Mouse (Mus musculus) forebrain, embryonic 16.5 days (tissue): ENCODE measurements at regions not wholly inside any gene's neighbourhood (a gene's known extent, or its start where the extent isn't known, plus 50 kb on each side); places are given as distances from the start of the nearest gene placed in this dataset.
A peak's percentile ranks its signal among the peaks of the same experiment; 100 is the strongest.
"Not testable (repeated sequence)": the region's sequence is repeated elsewhere in the genome, so short reads cannot be mapped to it uniquely, and the experiment has no call there.

Experiments
- ATAC-seq: fragments of 200-750 bp; cut with Nextera tagmentation; 2 replicates; pipeline ENCODE4 v1.8.0; 2017; ENCODE audit warnings: mild to moderate bottlenecking, moderate library complexity
- H3K27ac ChIP-seq: fragments of 300-500 bp; sonication (generic); 2 replicates; pipeline ENCODE4 v1.5.1; 2014; ENCODE audit warnings: low read length, control low read depth
- H3K27me3 ChIP-seq: fragments of 300-500 bp; sonication (generic); replicated peaks from 2 replicates; pipeline ENCODE4 v1.6.1; 2014; ENCODE audit warnings: low read length; ENCODE audit not compliant: control insufficient read depth, insufficient read depth
- H3K36me3 ChIP-seq: fragments of 300-500 bp; sonication (generic); 2 replicates; pipeline ENCODE4 v1.6.1; 2014; ENCODE audit not compliant: control insufficient read depth, insufficient read depth
- H3K4me1 ChIP-seq: fragments of 300-500 bp; sonication (generic); replicated peaks from 2 replicates; pipeline ENCODE4 v1.6.1; 2014; ENCODE audit warnings: low read length; ENCODE audit not compliant: control insufficient read depth, insufficient read depth
- H3K4me2 ChIP-seq: fragments of 300-500 bp; sonication (generic); 2 replicates; pipeline ENCODE4 v1.6.1; 2014; ENCODE audit warnings: mild to moderate bottlenecking, low read length, control low read depth
- H3K4me3 ChIP-seq: fragments of 300-500 bp; sonication (generic); replicated peaks from 2 replicates; pipeline ENCODE4 v1.5.1; 2014; ENCODE audit warnings: mild to moderate bottlenecking, low read length, control low read depth
- H3K9ac ChIP-seq: fragments of 300-500 bp; sonication (generic); replicated peaks from 2 replicates; pipeline ENCODE4 v1.6.1; 2014; ENCODE audit warnings: low read depth, low read length, control low read depth
- H3K9me3 ChIP-seq: fragments of 300-500 bp; sonication (generic); 2 replicates; pipeline ENCODE4 v1.6.1; 2016; ENCODE audit warnings: low read length; ENCODE audit not compliant: control insufficient read depth
- WGBS: fragments of 180-500 bp; shearing (Covaris S2); extraction: QIAGEN DNeasy Blood & Tissue Kit; methylation state at CpG from one replicate; pipeline ENCODE4 v1.1.7; 2014; 5-methylcytosine and 5-hydroxymethylcytosine counted together

DNA sequence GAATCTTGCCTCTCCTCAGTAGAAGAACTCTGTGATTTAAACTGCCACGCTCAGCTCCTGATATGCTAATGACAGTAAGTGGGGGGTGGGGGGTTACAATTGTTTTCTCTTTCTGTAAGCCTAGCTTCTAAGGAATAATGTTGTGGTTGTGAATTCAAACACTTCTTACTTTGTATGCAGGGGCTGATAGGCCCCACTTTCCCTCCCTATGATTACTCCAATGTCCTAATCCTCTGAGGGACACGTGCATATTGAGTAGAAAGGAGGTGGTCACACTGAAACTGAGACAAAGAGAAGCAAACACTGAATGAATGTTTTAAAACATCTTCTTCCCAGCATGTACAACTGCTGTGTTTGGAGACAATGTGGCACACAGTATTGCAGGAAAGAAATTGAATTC, 140.3 kb downstream of the Scg2 start:
- H3K4me2 ChIP-seq, result no peak overlapping the region
- 15% methylated on average over 2 of the region's 2 CpGs for WGBS
- no peaks in the 10 kb centered on the region for H3K36me3 ChIP-seq
- H3K27me3 ChIP-seq, result no peaks in the 10 kb centered on the region
- no peak for ATAC-seq
- H3K9ac ChIP-seq, result no peak overlapping the region
- H3K4me3 ChIP-seq, result no peak overlapping the region
- no peak overlapping the region for H3K27ac ChIP-seq
- no peaks in the 10 kb centered on the region for H3K4me1 ChIP-seq
- no peaks in the 10 kb centered on the region for H3K9me3 ChIP-seq

- 84% methylated on average over 3 of the region's 3 CpGs for WGBS
- H3K27ac ChIP-seq, result no peak overlapping the region
- H3K4me1 ChIP-seq, result no peaks in the 10 kb centered on the region
- no peaks in the 10 kb centered on the region for H3K9me3 ChIP-seq
- no peaks in the 10 kb centered on the region for H3K27me3 ChIP-seq
- no peak overlapping the region for H3K9ac ChIP-seq
- H3K4me3 ChIP-seq, result no peak overlapping the region
- ATAC-seq, result no peak
- H3K36me3 ChIP-seq, result no peaks in the 10 kb centered on the region
- H3K4me2 ChIP-seq, result no peak overlapping the region
Observed at GRCm38 (mm10) chr1:79259726-79260125, 180.2 kb downstream of the Scg2 start.

GRCm38 (mm10) chr1:79212970-79213369, 226.9 kb downstream of the Scg2 start:
- H3K27me3 ChIP-seq, result no peaks in the 10 kb centered on the region
- H3K4me3 ChIP-seq, result no peak overlapping the region
- H3K9me3 ChIP-seq, result no peaks in the 10 kb centered on the region
- H3K4me1 ChIP-seq, result no peaks in the 10 kb centered on the region
- no peak overlapping the region for H3K9ac ChIP-seq
- WGBS, result 75% methylated on average over 4 of the region's 4 CpGs
- no peaks in the 10 kb centered on the region for H3K36me3 ChIP-seq
- peak; percentile 82 for ATAC-seq
- no peak overlapping the region for H3K27ac ChIP-seq
- H3K4me2 ChIP-seq, result no peak overlapping the region

GRCm38 (mm10) chr1:79212471-79212870, 227.4 kb downstream of the Scg2 start:
- 64% methylated on average over 5 of the region's 5 CpGs for WGBS
- Histone ChIP-seq H3K4me1 (no peaks in the 10 kb centered on the region), H3K4me2 (no peak overlapping the region), H3K9me3 (no peaks in the 10 kb centered on the region), H3K27ac (no peak overlapping the region), H3K9ac (no peak overlapping the region), H3K36me3 (no peaks in the 10 kb centered on the region), H3K27me3 (no peaks in the 10 kb centered on the region), H3K4me3 (no peak overlapping the region)
- ATAC-seq, result peak; percentile 97

GRCm38 (mm10) chr1:79211981-79212380, 227.9 kb downstream of the Scg2 start:
- H3K27me3 ChIP-seq, H3K4me2 ChIP-seq, H3K4me3 ChIP-seq, H3K36me3 ChIP-seq, H3K9ac ChIP-seq, H3K27ac ChIP-seq, H3K4me1 ChIP-seq, H3K9me3 ChIP-seq: not testable (repeated sequence)
- WGBS, result 100% methylated on average over 1 of the region's 1 CpGs
- peak; percentile 53 for ATAC-seq

- WGBS, result 70% methylated on average over 1 of the region's 1 CpGs
- Histone ChIP-seq H3K4me3 (no peak overlapping the region), H3K4me2 (no peak overlapping the region), H3K27ac (no peak overlapping the region), H3K4me1 (no peaks in the 10 kb centered on the region), H3K36me3 (no peaks in the 10 kb centered on the region), H3K9ac (no peak overlapping the region), H3K9me3 (no peaks in the 10 kb centered on the region), H3K27me3 (no peaks in the 10 kb centered on the region)
- ATAC-seq, result no peak
Observed at GRCm38 (mm10) chr1:79207207-79207606, 232.7 kb downstream of the Scg2 start.

- H3K4me1 ChIP-seq, result no peaks in the 10 kb centered on the region
- H3K9me3 ChIP-seq, result no peaks in the 10 kb centered on the region
- H3K9ac ChIP-seq, result no peak overlapping the region
- ATAC-seq, result no peak
- H3K27me3 ChIP-seq, result no peaks in the 10 kb centered on the region
- no peak overlapping the region for H3K27ac ChIP-seq
- no peaks in the 10 kb centered on the region for H3K36me3 ChIP-seq
- no peak overlapping the region for H3K4me2 ChIP-seq
- H3K4me3 ChIP-seq, result no peak overlapping the region
- WGBS, result 92% methylated on average over 3 of the region's 3 CpGs
Observed at GRCm38 (mm10) chr1:79197682-79198081, 242.2 kb downstream of the Scg2 start.

GRCm38 (mm10) chr1:79191031-79191430, 248.9 kb downstream of the Scg2 start:
- WGBS, result 87% methylated on average over 3 of the region's 3 CpGs
- Histone ChIP-seq H3K27ac (no peak overlapping the region), H3K4me3 (no peak overlapping the region), H3K9ac (no peak overlapping the region), H3K9me3 (no peaks in the 10 kb centered on the region), H3K4me1 (no peaks in the 10 kb centered on the region), H3K27me3 (no peaks in the 10 kb centered on the region), H3K36me3 (no peaks in the 10 kb centered on the region), H3K4me2 (no peak overlapping the region)
- ATAC-seq, result no peak

- no peak for ATAC-seq
- 88% methylated on average over 5 of the region's 5 CpGs for WGBS
Observed at GRCm38 (mm10) chr1:79183534-79184411, 256.1 kb downstream of the Scg2 start.

GRCm38 (mm10) chr1:79144113-79144512, 295.8 kb downstream of the Scg2 start:
- H3K27ac ChIP-seq, result no peak overlapping the region
- H3K9ac ChIP-seq, result no peak overlapping the region
- ATAC-seq, result no peak
- H3K4me2 ChIP-seq, result no peak overlapping the region
- no peaks in the 10 kb centered on the region for H3K36me3 ChIP-seq
- H3K9me3 ChIP-seq, result no peaks in the 10 kb centered on the region
- H3K4me1 ChIP-seq, result no peaks in the 10 kb centered on the region
- H3K4me3 ChIP-seq, result no peak overlapping the region
- WGBS, result 90% methylated on average over 3 of the region's 3 CpGs
- no peaks in the 10 kb centered on the region for H3K27me3 ChIP-seq

More at GRCm38 (mm10) chr1:79183534-79184411, 256.1 kb downstream of the Scg2 start:
- no peak overlapping the region for H3K9ac ChIP-seq
- no peaks in the 10 kb centered on the region for H3K36me3 ChIP-seq
- no peaks in the 10 kb centered on the region for H3K4me1 ChIP-seq
- no peak overlapping the region for H3K27ac ChIP-seq
- H3K27me3 ChIP-seq, result no peaks in the 10 kb centered on the region
- H3K9me3 ChIP-seq, result no peaks in the 10 kb centered on the region
- no peak overlapping the region for H3K4me2 ChIP-seq
- H3K4me3 ChIP-seq, result no peak overlapping the region
